Mouse (Mus musculus) cerebellum, postnatal 10 days (tissue): ENCODE results near the gene Trmt2a.

Source experiments
- DNase-seq, 2 experiments: peaks; one replicate each; pipeline ENCODE4 v3.0.0; 2021; ENCODE audit warnings: mixed read lengths in 2 of 2

The Trmt2a gene

DNA sequence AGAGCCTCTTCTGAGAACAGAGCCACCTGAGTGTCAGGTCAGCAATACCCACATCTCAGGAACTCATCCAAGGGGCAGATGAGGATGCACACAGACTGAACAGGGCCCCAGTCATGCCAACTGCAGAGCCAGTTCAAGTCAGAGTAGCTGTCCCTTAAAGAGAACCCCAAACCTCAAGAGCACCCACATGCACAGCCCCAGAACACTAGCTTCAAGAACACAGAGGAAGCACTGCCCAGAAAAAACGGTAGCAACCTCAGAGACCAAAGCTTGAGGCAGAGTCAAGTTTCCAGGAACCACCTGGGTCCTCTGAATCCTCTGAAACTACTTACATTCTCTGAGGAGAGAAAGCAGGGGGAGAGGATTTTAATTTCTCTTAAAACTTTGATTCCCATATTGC is 15.0 kb upstream of the Trmt2a start:
- no peak for DNase-seq

DNA sequence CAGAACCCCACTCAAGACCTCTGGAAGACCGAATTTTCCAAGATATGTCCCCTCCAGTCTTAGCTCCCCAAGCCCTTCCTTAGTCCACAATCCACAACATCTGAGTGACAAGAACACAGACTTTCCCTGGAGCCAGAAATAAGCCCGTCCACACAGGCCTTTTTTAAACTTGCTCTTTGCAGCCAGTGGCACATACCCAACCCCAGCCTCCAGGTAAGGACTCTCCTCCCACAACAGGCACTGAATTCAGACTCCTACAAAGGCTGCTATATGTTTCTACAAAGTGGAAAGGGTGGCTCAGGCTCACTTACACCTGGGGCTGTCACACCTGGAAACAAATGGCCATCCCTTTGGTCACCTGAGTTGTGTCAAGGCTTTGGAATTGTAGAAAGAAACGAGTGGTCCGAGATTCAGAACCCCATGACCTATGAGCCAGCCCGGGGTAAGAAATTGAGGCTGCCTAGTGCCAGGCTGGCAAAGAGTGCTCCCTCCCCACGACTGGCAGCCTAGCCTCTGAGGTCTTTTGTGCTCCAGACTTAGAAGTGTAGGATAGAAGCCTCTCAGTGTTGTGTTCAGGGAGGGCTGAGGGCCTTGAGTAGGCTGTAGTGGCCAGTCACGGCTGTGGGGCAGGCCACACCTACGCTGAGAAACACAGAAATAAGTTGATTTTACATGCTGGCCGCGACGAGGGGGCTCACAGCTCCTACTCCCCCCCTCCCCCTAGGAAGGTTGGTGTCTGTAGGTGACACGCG is 14.4 kb upstream of the Trmt2a start:
- DNase-seq, result no peak

DNA sequence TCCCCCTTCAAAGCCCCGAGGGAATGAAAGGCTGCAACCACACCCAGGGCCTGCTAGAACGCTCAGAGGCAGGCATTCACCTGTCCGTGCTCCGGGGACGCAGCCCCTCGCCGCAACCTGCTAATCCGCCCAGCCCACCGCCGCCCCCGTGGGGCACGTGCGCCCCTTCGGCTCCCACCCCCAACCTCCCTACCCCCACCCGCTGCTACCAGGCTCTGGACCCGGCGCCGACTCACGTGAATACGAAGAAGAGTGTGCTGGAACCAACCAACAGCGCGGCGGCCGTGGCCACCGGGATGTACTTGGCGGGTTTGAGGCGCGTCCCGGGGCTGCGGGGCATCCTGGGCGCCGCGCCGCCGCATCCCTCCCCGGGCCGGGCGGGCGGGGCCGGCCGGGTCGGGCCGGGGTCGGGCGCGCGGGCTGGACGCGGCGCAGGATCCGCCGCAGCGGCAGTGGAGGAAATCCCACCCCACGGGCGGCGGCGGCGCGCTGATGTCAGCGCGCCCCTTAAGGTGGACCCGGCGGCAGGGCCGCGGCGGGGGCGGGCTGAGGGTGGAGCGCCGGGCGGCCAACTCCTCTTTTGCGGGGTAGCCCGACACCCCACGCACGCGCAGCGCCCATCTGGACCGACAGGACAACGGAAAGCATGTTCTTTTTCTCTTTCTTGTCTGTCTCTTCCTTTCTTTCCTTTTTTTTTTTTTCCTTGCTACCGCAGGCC is 13.6 kb upstream of the Trmt2a start, which contains the start of gene Zdhhc8:
Gene Zdhhc8, minus strand, starts transcription at position 466 of the 718 bp plus-strand sequence.
- DNase-seq, result peak; percentile 86 to 92

DNA sequence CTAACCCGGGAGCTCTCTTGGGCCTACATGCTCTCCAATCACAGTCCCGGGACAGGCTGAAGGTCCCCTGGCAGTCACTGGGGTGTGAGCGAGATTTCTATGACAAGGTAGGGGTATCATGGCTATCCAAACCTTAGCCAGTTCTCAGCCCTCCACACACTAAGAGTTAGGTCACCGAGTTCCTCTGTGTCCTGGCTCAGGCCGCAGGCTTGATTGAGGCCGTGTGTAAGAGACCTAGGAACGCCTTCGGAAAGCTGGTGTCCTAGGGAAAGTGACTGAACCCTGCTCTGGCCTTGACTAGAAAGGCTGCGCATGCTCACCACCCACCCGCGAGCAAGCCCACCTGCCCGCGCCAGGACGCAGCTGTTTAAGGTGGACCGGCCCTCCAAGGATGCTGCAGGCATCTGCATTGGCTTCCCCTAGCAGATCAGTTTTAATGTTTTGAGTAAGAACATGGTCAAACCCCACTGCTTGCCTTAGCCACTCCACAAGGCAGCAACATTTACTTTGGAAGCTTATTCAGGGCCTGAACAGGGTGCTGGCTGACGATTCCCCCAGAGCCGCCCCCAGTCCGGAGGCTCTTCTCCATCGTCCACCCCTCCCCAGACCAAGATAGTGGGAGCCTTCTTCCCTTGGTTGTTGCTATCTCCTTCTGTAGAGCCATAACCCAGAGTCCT is 13.0 kb upstream of the Trmt2a start:
- DNase-seq, result peak; percentile 83 to 88

DNA sequence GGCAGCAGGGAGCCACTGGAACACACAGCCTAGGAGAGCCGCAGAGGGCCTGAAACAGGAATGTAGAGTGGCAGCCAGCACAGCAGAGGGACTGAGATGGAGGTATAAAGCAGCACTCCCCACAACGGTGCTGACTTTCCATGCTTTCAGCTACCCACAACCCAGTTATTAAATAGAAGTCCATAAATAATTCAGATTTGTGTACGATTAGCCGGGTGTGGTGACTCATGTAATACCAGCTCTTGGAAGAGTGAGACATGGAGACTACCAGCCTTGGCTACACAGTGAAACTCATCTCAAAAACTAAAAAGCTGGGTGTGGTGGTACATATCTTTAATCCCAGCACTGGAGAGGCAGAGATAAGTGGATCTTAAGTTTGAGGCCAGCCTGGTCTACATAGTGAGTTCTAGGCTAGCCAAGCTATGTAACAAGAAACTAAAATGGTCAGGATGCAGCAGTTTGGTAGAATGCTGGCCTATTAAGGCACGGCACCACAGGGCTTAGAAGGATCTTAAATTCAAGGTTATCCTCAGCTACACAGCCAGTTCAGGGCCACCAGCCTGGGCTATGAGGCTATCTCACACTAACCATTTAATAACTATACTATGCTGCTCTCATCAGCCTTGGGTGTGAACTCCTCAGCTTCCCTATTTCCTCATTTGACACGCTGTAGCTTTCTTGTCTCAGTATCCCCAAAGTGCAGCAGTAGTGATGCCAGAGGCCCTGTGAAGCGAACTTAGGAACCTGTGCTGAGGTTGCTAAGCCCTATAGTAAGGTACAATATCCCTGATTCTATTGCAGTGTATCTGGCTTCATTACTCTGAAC is 11.6 kb upstream of the Trmt2a start:
- no peak for DNase-seq

DNA sequence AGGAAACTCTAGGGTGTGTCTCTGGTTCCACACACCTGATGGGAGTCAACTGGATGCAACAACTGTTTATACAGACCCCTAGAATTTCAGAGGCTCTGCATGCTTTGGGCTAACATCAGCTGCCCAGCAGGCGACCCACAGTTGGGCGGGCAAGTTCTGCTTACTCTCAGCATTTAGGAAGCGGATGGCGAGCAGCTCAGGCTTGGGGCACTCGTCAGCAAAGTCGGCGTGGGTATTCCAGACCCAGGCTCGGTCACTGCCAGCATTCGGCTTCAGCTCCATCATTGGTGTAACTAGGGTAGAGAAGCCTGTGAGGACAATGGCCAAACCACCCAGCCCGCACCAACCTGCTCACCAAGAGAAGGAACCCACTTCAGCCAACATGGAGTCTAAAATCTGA is 6.9 kb upstream of the Trmt2a start:
- DNase-seq, result no peak

DNA sequence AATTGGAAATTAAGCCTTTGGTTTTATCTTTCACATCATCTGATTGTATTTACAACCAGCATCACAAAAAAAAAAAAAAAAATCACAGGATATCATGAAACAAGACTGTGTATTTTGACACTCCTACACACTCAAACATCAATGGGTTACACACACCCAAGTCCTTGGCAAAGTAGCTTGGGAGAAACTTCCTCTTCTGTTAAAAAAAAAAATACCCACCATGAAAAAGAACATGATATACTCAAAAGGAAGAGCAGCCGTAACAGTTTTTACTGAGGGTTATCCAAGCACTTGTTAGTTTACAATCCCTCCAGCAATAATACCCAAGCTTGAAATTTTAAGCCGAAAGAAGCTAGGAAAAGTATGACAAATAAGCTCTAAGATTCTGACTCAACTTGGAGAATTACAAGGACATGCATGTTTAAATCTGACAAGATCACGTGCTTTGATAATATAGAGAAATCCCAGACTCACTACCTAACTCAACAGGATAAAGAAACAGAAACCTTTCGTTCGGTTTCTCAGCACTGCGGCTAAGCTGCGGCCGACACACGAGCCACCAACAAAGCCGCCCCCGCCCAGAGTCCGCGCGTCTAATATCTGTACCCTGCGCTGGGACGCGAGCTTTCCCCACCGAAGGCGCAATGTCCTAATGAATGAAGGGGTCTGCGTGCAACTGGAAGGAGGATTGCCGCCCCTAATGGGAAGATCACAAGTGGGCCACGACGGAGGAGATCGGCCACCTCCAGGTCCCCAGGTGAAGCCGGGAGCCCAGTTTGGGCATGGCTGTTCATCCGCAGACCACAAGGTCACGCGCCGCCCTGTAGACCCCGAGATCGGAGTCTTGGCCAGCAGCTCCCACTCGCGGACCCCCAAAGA is 719 bp upstream of the Trmt2a start:
- DNase-seq, result peak in 1 of 2 experiments; percentile 53

DNA sequence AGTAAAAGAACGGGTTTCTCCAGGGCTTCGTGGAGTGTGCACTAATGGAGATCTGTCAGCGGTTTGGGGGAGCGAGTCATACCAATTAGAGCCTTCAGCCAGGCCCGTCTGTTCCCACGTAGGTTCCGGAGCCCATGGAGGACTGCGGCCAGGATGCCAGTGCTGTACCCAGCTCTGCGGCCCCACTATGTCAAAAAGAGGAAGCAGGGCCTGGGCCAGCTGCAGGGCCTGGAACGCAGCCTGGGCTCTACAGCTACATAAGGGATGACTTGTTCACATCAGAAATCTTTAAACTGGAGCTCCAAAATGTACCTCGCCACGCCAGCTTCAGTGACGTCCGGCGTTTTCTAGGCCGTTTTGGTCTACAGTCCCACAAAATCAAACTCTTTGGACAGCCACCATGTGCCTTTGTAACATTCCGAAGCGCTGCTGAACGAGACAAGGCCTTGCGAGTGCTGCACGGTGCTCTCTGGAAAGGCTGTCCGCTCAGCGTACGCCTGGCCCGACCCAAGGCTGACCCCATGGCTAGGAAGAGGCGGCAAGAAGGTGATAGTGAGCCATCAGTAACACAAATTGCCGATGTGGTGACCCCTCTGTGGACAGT is 987 bp downstream of the Trmt2a start:
- peak; percentile 66 to 67 for DNase-seq

DNA sequence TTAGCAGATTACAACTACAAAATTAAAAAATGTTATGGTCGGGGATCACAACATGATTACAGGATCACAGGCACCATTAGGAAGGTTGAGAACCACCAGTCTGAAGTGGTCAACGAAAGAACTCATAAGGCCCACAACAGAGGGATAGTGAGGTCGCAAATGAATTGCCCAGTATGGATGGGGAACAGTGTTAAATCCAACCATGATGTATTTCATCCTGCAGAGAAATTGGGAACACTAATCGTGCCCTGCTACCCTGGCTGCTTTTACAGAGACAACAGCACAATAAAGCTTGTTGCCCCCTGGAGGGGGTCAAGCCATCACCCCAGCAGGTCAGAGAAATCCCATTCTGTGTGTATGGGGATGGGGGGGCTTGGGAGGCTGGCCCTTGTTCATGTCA is 1.8 kb downstream of the Trmt2a start:
- DNase-seq, result no peak

DNA sequence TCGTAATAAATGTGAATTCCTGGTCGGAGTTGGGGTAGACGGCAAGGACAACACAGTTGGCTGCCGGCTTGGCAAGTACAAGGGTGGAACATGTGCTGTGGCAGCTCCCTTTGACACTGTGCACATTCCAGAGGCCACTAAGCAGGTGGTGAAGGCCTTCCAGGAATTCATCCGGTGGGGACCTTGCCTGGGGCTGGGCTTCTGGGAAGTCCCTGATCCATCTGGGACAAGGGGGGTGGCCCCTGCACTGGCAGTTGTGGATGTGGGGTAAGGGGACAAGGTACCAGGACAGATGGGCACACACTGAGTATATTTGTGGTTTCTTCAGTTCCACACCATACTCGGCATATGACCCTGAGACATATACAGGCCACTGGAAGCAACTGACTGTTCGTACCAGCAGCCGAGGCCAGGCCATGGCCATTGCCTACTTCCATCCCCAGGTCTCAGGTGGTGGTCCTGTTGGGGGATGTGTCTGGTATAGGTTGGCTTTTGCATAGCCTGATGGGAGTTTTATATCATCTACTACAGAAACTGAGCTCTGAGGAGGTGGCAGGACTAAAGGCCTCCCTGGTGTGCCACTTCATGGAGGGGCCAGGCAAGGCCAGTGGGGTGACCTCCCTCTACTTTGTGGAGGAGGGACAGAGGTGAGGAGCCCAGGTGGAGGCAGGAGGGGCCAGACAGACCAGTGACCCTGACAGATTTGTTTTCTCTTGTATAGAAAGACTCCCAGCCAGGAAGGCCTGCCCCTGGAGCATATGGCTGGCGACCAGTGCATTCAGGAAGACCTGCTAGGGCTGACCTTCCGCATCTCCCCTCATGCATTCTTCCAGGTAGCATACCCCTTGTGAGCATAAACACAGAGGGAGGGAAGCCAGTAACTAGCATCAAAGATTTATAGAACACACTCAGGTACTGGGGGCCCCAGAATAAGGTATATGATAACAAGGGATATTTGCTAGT is 2.6 kb downstream of the Trmt2a start:
- no peak for DNase-seq

DNA sequence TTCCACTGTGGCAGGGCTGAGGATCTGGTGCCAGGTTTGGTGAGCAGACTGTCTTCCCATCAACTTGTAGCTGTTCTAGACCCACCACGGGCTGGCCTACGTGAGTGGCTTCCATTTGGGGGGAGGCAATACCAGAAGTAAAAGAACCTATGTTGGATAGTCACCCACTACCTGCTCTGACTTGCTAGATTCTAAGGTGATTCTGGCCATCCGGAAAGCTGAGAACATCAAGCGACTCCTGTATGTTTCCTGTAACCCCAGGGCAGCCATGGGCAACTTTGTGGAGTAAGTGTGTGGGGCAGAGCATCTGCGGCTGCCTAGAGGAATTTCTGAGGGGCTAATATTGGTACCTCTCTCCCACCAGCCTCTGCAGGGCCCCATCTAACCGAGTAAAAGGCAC is 4.3 kb downstream of the Trmt2a start:
- no peak for DNase-seq

DNA sequence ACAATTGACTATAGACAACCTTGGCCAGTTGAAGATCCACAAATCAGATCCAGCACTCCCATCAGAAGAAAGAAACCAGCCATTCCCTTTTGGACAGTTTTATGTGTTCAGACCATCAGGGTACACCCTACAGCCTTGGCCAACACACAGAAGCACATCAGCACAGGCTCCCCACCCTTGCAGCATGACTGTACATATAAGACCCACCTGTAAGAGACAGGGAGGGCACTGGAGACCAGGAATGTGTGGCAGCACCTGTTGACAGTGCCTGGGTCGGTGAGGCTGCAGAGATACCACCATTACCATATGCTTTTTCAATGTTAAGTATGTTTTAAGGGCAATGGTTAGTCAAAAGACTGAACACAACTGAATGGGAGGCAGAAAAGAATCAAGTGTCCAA is 5.4 kb downstream of the Trmt2a start:
- no peak for DNase-seq

DNA sequence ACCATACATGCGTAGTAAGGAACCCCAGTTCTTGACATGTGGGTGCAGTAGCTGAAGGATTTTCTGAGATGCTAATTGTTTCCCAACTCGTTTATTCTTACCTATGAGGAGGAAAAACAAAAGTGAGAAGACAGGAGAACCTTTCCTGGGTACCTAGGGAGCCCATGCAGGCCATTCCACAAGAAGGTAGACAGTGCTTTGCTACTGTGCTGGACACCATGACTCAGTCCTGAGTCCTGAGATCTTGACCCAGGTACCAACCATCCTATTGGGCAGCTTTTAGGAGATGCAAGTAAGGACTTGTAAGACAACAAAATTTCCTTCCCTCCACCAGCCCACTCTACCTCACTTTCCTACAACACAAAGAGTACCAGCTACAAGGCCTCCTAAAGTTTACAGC is 9.7 kb downstream of the Trmt2a start, which contains the start of gene Gm49776:
Gene Gm49776, minus strand, starts transcription at position 101 of the 400 bp plus-strand sequence.
- no peak for DNase-seq

DNA sequence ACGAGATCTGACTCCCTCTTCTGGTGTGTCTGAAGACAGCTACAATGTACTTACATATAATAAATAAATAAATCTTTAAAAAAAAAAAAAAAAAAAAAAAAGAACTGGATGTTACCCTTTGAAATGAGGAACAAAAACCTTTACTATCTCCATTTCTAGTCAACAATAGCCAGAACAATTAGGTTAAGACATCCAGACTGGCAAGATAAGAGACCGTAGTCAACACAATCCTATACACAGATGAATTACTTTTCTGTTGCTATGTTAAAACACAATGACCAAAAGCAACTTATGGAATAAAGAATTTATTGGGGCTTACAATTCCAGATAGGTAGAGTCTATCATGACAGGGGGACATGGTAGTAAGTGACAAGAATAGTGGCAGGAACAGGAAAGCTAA is 16.5 kb downstream of the Trmt2a start:
- no peak for DNase-seq

DNA sequence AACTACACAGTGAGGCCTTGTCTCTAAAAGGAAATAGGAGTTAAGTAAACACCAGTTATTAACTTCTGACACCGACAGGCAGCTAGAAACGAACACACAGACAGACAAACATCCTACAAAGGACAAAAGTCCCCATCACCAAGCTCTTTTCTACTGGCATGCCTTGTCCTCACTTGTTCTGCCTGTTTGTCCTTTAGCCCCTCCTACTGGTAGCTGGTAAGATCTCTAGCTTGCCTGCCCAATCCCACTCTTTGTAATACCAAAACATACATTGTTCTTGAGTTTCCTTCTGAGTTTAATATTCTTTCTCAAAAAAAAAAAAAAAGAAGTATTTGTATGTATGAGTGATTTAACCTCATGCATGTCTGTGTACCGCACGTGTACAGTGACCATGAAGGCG is 19.7 kb downstream of the Trmt2a start:
- peak; percentile 25 to 52 for DNase-seq

DNA sequence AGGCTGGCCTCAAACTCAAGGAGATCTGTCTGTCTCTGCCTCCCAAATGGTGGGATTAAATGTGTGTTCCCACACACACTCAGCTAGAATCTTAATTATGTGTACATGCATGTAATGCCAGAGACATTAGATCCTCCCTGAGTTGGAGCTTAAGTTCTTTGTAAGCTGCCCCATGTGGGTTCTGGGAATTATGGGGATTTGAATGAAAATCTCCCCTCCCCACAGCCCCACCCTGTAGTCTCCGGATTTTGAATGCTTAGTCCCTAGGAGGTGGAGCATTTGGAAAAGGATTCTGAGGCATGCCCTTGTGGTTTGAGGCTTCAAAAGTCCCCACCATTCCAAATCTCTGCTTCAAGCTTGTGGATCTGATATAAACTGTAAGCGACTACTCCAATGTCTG is 26.7 kb downstream of the Trmt2a start:
- no peak for DNase-seq

DNA sequence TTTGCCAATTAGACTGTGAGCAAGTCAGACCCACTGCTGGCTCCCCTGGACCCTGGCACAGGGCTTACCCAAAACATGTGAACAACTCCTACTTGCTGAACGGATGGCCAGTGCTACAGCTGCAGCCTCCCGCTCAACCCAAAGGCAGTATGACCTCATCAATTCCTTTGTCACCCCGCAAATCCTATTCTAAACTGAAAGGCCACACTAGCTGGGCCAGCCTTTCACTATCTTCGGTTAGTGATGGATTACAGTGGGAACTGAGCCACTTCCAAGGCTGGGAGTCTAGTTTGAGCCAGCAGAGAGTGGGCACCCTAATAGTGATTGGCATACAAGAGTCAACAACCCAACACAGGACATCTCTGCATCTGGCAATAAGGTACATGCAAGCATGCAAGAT is 39.7 kb downstream of the Trmt2a start:
- DNase-seq, result peak; percentile 21 to 22

DNA sequence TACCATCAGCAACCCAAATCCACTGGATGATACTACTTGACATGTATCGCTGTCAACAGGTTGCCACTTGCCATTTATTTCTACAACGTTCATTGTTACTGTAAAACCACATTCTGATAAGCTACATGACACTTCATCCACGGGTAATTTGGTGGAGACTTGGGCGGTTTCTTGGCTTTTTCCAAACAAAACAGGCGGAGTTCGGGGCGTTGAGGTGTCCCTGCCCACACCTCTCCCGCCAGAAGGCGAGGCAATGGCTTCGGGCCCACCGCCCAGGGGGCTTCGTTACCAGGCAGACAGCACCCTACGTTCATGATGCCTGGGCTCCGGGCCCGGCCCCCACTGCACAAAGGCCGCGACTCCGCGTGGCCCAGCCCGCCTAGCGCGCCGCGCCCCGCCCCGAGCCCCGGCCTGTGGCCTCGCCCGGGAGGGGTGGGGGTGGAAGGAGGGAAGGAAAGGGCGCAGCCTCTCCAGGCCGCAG is 40.1 kb downstream of the Trmt2a start:
- peak; percentile 81 to 82 for DNase-seq

DNA sequence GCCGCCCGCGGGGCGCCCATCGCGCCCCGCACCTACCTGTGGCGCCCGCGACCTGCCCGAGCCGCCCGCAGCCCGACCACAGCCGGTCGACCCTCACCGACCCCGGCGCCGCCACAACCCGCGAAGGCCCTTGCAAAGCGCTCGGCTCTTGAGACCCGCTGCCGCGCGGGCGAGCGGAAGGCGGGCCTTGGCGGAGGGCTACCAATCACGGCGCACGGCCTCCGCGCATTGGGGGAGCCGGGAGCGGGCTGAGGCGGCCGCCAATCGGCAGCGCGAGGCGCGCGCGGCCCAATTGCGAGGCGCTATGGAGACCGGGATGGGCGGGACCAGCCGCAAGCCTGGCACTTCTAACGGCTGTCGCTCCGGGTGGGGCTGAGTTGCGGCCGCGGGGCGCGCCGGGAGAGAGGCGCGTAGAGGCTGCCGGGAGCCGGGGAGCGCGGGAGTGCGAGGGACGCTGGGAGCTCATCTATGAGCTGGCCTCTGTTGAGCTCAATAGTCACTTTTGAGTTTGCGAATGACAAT is 40.6 kb downstream of the Trmt2a start, which contains the start of gene Dgcr8:
Gene Dgcr8, minus strand, starts transcription at position 180 of the 522 bp plus-strand sequence.
- DNase-seq, result peak; percentile 98 to 99
